Mouse (Mus musculus): ENCODE measurements around the gene Chat.

DNA sequence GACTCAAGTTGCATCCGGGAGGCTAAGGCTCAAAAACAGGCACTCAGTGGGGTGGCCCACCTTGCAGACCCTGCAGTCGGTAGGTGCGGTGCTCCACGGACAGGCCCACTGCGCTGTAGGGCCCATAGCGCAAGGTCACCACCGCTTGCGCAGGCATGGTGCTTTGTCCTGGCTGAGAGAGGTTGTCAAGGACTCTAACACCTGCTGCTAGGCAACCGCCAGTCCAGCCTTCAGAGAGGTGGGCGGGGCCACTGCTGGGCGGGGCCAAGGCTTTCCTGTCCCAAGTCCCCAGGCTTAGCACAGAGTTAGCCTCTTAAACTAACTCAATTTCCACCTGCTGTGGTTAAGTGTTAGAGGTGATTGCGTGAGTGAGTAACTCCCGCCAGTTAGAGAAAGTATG is 77.6 kb downstream of the Chat start, which contains the start of gene 1700024G13Rik:
- TF ChIP-seq CTCF (IDR thresholded peaks at IDR 0.05) (no peak), EP300 (IDR thresholded peaks at IDR 0.05; ENCODE audit: insufficient read depth, low read depth, low read length) (no peak), POLR2A (IDR thresholded peaks at IDR 0.05; ENCODE audit: insufficient read depth, low read depth, low read length) (no peak)

Measured in heart, adult 2 months (tissue).